Mouse (Mus musculus) cortical plate, adult 2 months (tissue): ENCODE measurements around the gene Flvcr2.

ENCODE experiments used
- CTCF ChIP-seq: fragments of 200-500 bp; IDR thresholded peaks from 2 replicates; pipeline ENCODE4 v1.5.1; 2011; ENCODE audit warnings: mild to moderate bottlenecking, control low read depth, low read length; ENCODE audit not compliant: insufficient read depth; ENCODE audit errors: extremely low read depth
- POLR2A ChIP-seq: fragments of 200-500 bp; IDR thresholded peaks from 2 replicates; pipeline ENCODE4 v1.6.1; 2011; ENCODE audit warnings: mild to moderate bottlenecking, low read length, control low read depth; ENCODE audit not compliant: insufficient read depth; ENCODE audit errors: extremely low read depth

DNA sequence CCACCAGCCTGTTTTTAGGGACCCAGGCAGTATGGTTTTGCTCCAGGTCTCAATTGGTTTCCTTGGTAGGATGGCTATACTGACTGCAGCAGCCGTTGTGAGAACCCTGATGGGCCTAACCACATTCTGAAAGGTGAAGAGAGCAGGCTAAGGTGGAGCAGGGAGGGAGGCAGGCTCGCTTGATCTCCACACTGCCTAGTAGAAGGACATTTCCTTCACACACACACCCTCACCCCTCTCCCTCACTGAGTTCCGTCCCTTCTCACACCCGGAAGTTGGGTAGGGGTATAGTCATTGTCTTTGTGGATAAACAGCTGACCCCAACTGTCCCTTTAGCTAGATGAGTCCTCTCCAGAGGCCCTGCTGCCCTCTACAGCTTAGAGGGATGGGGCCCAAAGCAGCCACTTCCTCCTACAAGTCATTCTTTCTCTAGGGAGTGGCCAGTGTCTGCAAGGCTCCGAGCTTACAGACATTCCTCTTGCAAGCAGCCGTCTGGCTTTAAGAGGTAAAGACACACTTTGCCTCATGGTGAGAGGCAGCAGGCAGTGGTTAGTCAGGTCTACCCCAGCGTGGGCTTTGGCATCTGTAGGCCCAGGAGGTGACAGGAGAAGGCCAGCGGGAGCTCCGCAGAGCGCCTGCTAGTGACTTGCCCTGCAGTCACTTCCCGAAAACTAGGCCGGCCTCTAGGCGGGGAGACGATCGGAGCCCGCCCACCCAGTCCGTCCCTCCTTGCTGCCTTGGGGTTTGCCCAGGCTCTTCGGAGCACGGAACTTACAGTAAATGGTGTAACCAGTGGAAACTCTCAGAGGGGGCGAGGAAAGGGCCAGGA is 41.1 kb upstream of the Flvcr2 start:
- TF ChIP-seq POLR2A (peak; percentile 22; the same call in 1 of the 2 replicates), CTCF (no peak)
